Mouse (Mus musculus) neural tube, embryonic 14.5 days (tissue): Measurements from ENCODE around the gene Fam117a. TPM values are rescaled to one million over a fixed set of nuclear protein-coding genes. Genes with fewer than 3 reads are reported as not detected.

Experiments used
- ATAC-seq: fragments of 200-750 bp; cut with Nextera tagmentation; 2 replicates; pipeline ENCODE4 v1.8.0; 2017; ENCODE audit warnings: low read depth, mild to moderate bottlenecking, moderate TSS enrichment, moderate library complexity
- H3K27ac ChIP-seq: fragments of 300-500 bp; sonication (generic); 2 replicates; pipeline ENCODE4 v1.5.1; 2014; ENCODE audit warnings: low read depth, mild to moderate bottlenecking, control low read depth, low read length, moderate library complexity, mixed read lengths
- H3K27me3 ChIP-seq: fragments of 300-500 bp; sonication (generic); 2 replicates; pipeline ENCODE4 v1.6.1; 2014; ENCODE audit warnings: low read length; ENCODE audit not compliant: control insufficient read depth, insufficient read depth
- H3K36me3 ChIP-seq: fragments of 300-500 bp; sonication (generic); 2 replicates; pipeline ENCODE4 v1.6.1; 2014; ENCODE audit warnings: low read length, mixed read lengths; ENCODE audit not compliant: control insufficient read depth, insufficient read depth
- H3K4me1 ChIP-seq: fragments of 300-500 bp; sonication (generic); 2 replicates; pipeline ENCODE4 v1.6.1; 2014; ENCODE audit warnings: low read length; ENCODE audit not compliant: control insufficient read depth, insufficient read depth
- H3K4me2 ChIP-seq: fragments of 300-500 bp; sonication (generic); 2 replicates; pipeline ENCODE4 v1.6.1; 2014; ENCODE audit warnings: mild to moderate bottlenecking, low read depth, low read length, control low read depth
- H3K4me3 ChIP-seq: fragments of 300-500 bp; sonication (generic); 2 replicates; pipeline ENCODE4 v1.5.1; 2014; ENCODE audit warnings: low read depth, low read length, control low read depth, mixed read lengths
- H3K9ac ChIP-seq: fragments of 300-500 bp; sonication (generic); replicated peaks from 2 replicates; pipeline ENCODE4 v1.6.1; 2014; ENCODE audit warnings: low read depth, mild to moderate bottlenecking, control low read depth, low read length, mixed read lengths
- H3K9me3 ChIP-seq: fragments of 300-500 bp; sonication (generic); 2 replicates; pipeline ENCODE4 v1.6.1; 2016; ENCODE audit warnings: low read length; ENCODE audit not compliant: control insufficient read depth
- WGBS: fragments of 180-500 bp; shearing (Covaris S2); extraction: QIAGEN DNeasy Blood & Tissue Kit; methylation state at CpG from one replicate; pipeline ENCODE4 v1.1.7; 2014; 5-methylcytosine and 5-hydroxymethylcytosine counted together
- polyA plus RNA-seq: library from polyadenylated mRNA; unstranded; fragments of >200 nt; fragmentation: Nextera tagmentation; extraction: Ambion mirVana; gene quantifications from 2 replicates; pipeline ENCODE4 v1.2.1, GENCODE M21; 2014

Fam117a gene
- polyA plus RNA-seq, 1 experiment from 2014 or later = 1.7 TPM

DNA sequence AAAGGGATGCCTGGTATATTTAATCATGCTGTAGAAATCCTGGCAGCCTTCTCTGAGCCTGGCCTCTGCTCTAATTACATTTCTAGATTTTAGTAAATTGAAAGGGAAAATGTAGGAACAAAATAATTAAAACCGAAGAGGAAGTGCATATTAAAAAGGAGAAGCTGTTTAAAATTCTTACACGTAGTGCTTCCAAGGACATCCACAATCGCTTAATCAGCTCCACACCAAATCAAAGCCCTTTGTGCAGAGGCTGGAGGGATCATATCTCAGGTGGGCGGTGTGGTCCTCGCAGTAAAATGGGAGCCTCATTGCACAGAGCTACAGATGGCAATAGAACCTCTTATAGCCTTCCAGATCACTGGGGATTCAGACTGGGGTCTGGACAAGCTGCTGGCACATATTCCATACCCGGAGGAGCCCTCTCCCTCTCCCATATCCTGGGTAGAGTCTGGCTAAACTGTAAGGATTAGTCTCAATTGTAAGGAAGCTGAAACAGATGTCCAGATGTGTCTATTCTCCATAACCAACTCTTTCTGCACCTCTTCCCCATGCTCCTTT lies 74.7 kb downstream of the Fam117a start:
- no peak overlapping the region for H3K4me2 ChIP-seq
- WGBS = 70% methylated on average over 6 of the region's 6 CpGs
- no peaks in the 10 kb centered on the region for H3K27me3 ChIP-seq
- H3K9ac ChIP-seq = no peak overlapping the region
- H3K36me3 ChIP-seq = no peaks in the 10 kb centered on the region
- H3K4me1 ChIP-seq = peaks cover 15% of the 10 kb centered on the region
- H3K9me3 ChIP-seq = no peaks in the 10 kb centered on the region
- H3K27ac ChIP-seq = no peak overlapping the region; the same call in 1 of the 2 replicates
- no peak for ATAC-seq
- no peak overlapping the region for H3K4me3 ChIP-seq

GRCm38 (mm10) chr11:95412615-95413014 lies 75.8 kb downstream of the Fam117a start:
- no peaks in the 10 kb centered on the region for H3K36me3 ChIP-seq
- no peaks in the 10 kb centered on the region for H3K27me3 ChIP-seq
- WGBS = 93% methylated on average over 3 of the region's 3 CpGs
- H3K27ac ChIP-seq = no peak overlapping the region
- H3K4me2 ChIP-seq = no peak overlapping the region
- no peak overlapping the region for H3K4me3 ChIP-seq
- ATAC-seq = no peak
- H3K4me1 ChIP-seq = peaks cover 16% of the 10 kb centered on the region
- H3K9me3 ChIP-seq = no peaks in the 10 kb centered on the region
- H3K9ac ChIP-seq = no peak overlapping the region

DNA sequence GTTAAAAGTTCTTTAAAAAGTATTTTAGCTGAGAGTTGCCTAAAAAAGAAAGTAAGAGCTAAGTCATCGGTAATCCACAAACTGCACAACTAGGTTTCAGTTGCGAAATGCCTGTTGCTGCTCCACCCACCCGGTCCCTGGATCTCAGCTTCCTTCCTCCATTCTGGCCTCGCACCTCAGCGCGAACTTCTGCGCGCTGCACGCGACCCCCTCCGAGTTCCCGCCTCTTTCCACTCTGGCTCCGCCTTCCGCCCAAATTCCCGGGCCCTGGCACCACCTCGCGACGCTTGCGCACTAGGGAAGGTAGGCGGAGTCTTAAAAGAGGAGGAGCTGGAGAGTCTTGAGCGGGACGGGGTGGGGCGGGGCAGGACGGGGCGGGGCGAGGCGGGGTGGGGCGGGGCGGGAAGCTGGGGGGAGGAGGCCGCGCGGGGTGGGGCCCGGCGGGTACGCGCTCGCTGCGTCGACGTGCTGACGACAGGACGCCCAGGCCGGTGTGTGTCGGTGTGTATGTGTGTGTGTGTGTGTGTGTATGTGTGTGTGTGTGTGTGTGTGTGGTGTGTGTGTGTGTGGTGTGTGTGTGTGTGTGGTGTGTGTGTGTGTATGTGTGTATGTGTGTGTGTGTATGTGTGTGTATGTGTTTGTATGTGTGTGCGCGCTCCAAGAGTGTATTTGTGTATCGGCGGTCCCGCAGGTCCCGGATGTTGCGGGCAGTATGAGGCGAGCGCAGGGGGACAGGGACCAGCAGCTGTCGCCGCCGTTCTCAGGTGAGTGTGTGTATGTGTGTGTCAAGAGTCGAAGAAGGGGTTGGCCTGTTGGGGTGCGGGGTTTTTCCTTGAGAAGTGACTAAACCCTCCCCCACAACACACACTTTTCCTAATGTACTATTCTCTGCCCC lies 77.1 kb downstream of the Fam117a start, which contains the start of gene Spop:
Spop (plus strand) TSS at position 440 of the 895 bp plus-strand sequence.
- Histone ChIP-seq H3K9ac (peak within 1 kb of the TSS; percentile 70), H3K9me3 (no peaks in the 10 kb centered on the region), H3K4me3 (peak within 1 kb of the TSS; percentile 47), H3K27me3 (no peaks in the 10 kb centered on the region), H3K27ac (peak within 1 kb of the TSS; percentile 91), H3K4me2 (peak within 1 kb of the TSS; percentile 68), H3K36me3 (no peaks in the 10 kb centered on the region), H3K4me1 (peaks cover 17% of the 10 kb centered on the region)
- WGBS = 4% methylated on average over 39 of the region's 58 CpGs
- ATAC-seq = peak; percentile 85

DNA sequence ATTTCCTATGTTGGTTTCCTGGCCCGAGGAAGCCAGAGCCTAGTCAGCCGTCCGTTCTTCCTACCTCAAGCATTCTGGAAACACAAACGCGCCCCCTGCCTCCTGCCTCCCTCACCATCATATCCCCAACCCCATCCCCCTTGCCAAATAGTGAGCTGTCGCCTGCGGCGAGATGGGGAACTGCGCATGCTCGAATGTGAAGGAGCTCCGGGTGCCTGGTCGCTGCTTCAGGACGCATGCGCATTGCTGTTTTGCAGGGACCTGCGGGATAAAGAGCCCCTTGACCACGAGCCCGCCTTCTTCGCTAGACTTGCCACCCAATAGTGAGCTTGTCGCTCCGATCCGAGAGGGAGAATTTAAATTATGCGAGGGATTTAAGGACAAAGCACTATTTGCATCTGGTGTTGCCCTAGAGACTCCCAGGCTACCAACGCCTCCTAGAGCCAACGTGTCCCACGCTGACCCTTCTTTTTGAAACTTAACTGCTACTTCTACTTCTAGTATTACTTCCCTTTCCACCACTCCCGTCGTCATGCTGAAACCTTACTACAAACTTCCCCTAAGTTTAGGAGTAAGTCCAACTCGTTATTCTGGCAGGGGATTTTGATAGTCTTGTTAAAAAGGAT lies 77.8 kb downstream of the Fam117a start:
- peak; percentile 90 for ATAC-seq
- H3K9ac ChIP-seq = peak overlapping the region; percentile 70
- H3K4me3 ChIP-seq = peak overlapping the region; percentile 47
- H3K4me1 ChIP-seq = peaks cover 17% of the 10 kb centered on the region
- under 1% methylated on average over 28 of the region's 28 CpGs for WGBS
- H3K27ac ChIP-seq = peak overlapping the region; percentile 91
- H3K27me3 ChIP-seq = no peaks in the 10 kb centered on the region
- H3K36me3 ChIP-seq = no peaks in the 10 kb centered on the region
- no peaks in the 10 kb centered on the region for H3K9me3 ChIP-seq
- H3K4me2 ChIP-seq = peak overlapping the region; percentile 68

DNA sequence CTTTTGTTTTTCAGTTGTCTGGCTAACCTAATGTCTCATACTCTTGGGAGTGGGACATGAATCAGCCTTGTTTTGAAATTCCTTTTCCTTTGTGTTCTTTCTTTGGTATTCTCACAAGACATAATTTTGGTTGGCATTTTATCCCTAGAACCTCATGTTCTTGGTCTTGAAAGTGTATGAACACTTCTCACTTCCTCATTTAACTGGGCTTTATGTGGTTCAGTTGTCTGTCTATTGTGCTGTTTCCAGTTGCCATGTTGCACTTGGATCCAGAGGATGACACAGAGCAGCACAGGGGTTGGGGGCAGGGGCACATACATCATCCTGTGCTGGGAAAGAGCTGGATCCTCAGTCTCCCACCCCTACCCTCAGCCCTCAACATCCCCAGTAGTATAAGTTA lies 79.1 kb downstream of the Fam117a start:
- H3K9ac ChIP-seq = no peak overlapping the region
- H3K27me3 ChIP-seq = no peaks in the 10 kb centered on the region
- no peaks in the 10 kb centered on the region for H3K9me3 ChIP-seq
- peak overlapping the region; percentile 68 for H3K4me2 ChIP-seq
- no peaks in the 10 kb centered on the region for H3K36me3 ChIP-seq
- H3K27ac ChIP-seq = no peak overlapping the region
- peaks cover 17% of the 10 kb centered on the region for H3K4me1 ChIP-seq
- ATAC-seq = no peak
- no peak overlapping the region for H3K4me3 ChIP-seq

GRCm38 (mm10) chr11:95417341-95417740 lies 80.5 kb downstream of the Fam117a start:
- H3K9me3 ChIP-seq = no peaks in the 10 kb centered on the region
- ATAC-seq = no peak
- no peak overlapping the region for H3K4me2 ChIP-seq
- H3K9ac ChIP-seq = no peak overlapping the region
- H3K4me1 ChIP-seq = peaks cover 17% of the 10 kb centered on the region
- no peaks in the 10 kb centered on the region for H3K27me3 ChIP-seq
- H3K4me3 ChIP-seq = no peak overlapping the region
- 86% methylated on average over 5 of the region's 5 CpGs for WGBS
- H3K36me3 ChIP-seq = no peaks in the 10 kb centered on the region
- no peak overlapping the region for H3K27ac ChIP-seq

GRCm38 (mm10) chr11:95420880-95421435 lies 84.1 kb downstream of the Fam117a start:
- H3K9me3 ChIP-seq = no peaks in the 10 kb centered on the region
- H3K27ac ChIP-seq = no peak overlapping the region
- 92% methylated on average over 2 of the region's 2 CpGs for WGBS
- no peak for ATAC-seq
- no peaks in the 10 kb centered on the region for H3K27me3 ChIP-seq
- no peak overlapping the region for H3K9ac ChIP-seq
- no peak overlapping the region for H3K4me3 ChIP-seq
- H3K36me3 ChIP-seq = no peaks in the 10 kb centered on the region
- H3K4me2 ChIP-seq = no peak overlapping the region
- H3K4me1 ChIP-seq = peaks cover 6% of the 10 kb centered on the region

DNA sequence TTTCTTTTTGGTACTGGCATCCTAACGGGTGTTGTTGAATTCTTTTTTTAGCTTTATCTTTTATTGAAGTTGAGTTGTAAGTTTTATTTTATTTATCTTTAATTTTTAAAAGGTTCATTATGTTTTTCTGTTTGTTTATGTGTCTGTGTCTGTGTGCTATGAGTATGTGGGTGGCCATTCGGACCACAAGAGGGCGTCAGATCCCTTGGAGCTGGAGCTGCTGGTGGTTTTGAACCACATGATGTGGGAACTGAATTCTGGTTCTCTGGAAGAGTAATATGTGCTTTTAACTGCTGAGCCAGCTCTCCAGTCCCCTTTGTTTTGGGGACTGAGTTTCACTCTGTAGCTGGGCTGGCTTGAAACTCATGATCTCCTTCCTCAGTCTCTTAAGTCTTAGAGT lies 86.7 kb downstream of the Fam117a start:
- no peak overlapping the region for H3K4me3 ChIP-seq
- H3K36me3 ChIP-seq = no peaks in the 10 kb centered on the region
- WGBS = 89% methylated on average over 3 of the region's 3 CpGs
- no peaks in the 10 kb centered on the region for H3K27me3 ChIP-seq
- H3K4me1 ChIP-seq = no peaks in the 10 kb centered on the region
- no peak overlapping the region for H3K9ac ChIP-seq
- H3K4me2 ChIP-seq = no peak overlapping the region
- no peak for ATAC-seq
- no peak overlapping the region for H3K27ac ChIP-seq
- H3K9me3 ChIP-seq = no peaks in the 10 kb centered on the region

GRCm38 (mm10) chr11:95431344-95431743 lies 94.5 kb downstream of the Fam117a start:
- Histone ChIP-seq H3K4me2 (no peak overlapping the region), H3K9ac (no peak overlapping the region), H3K27ac (no peak overlapping the region), H3K36me3 (no peaks in the 10 kb centered on the region), H3K4me3 (no peak overlapping the region), H3K27me3 (no peaks in the 10 kb centered on the region), H3K4me1 (no peaks in the 10 kb centered on the region), H3K9me3 (no peaks in the 10 kb centered on the region)
- WGBS = 93% methylated on average over 2 of the region's 2 CpGs
- no peak for ATAC-seq
